Mouse (Mus musculus): ENCODE data around the gene Zmym4.
"Not testable (repeated sequence)": the region's sequence is repeated elsewhere in the genome, so short reads cannot be mapped to it uniquely, and the experiment has no call there.

The Zmym4 gene

GRCm38 (mm10) chr4:126967864-126968821 lies at the start of gene Zmym4:
Gene Zmym4 (minus strand): TSS chr4:126968135.
- peak; percentile 95 for DNase-seq

- DNase-seq, result no peak
Observed at GRCm38 (mm10) chr4:127016366-127016765, 48.4 kb upstream of the Zmym4 start.

GRCm38 (mm10) chr4:127015294-127015993 lies 47.5 kb upstream of the Zmym4 start:
- peak; percentile 80 for DNase-seq

- peak; percentile 36 for DNase-seq
Observed at GRCm38 (mm10) chr4:127005113-127005936, 37.4 kb upstream of the Zmym4 start.

GRCm38 (mm10) chr4:127004384-127004783 lies 36.4 kb upstream of the Zmym4 start:
- DNase-seq, result no peak

- DNase-seq, result no peak
Observed at GRCm38 (mm10) chr4:127000601-127001105, 32.7 kb upstream of the Zmym4 start.

GRCm38 (mm10) chr4:126999372-126999771 lies 31.4 kb upstream of the Zmym4 start:
- not testable (repeated sequence) for DNase-seq

- no peak for DNase-seq
Observed at GRCm38 (mm10) chr4:126992356-126992755, 24.4 kb upstream of the Zmym4 start.

- DNase-seq, result no peak
Observed at GRCm38 (mm10) chr4:126990553-126990952, 22.6 kb upstream of the Zmym4 start.

GRCm38 (mm10) chr4:126988503-126988902 lies 20.6 kb upstream of the Zmym4 start:
- no peak for DNase-seq

- no peak for DNase-seq
Observed at GRCm38 (mm10) chr4:126986768-126987167, 18.8 kb upstream of the Zmym4 start.

GRCm38 (mm10) chr4:126983736-126984525 lies 16.0 kb upstream of the Zmym4 start:
- not testable (repeated sequence) for DNase-seq

GRCm38 (mm10) chr4:126983321-126983720 lies 15.4 kb upstream of the Zmym4 start:
- no peak for DNase-seq

- no peak for DNase-seq
Observed at GRCm38 (mm10) chr4:126978706-126979105, 10.8 kb upstream of the Zmym4 start.

GRCm38 (mm10) chr4:126977467-126977866 lies 9.5 kb upstream of the Zmym4 start:
- DNase-seq, result no peak

GRCm38 (mm10) chr4:126967241-126967863 lies 583 bp downstream of the Zmym4 start:
- peak; percentile 39 for DNase-seq

- DNase-seq, result no peak
Observed at GRCm38 (mm10) chr4:126958682-126959081, 9.3 kb downstream of the Zmym4 start.

- no peak for DNase-seq
Observed at GRCm38 (mm10) chr4:126958261-126958660, 9.7 kb downstream of the Zmym4 start.

GRCm38 (mm10) chr4:126957434-126957833 lies 10.5 kb downstream of the Zmym4 start:
- DNase-seq, result no peak

GRCm38 (mm10) chr4:126950801-126951200 lies 17.1 kb downstream of the Zmym4 start:
- not testable (repeated sequence) for DNase-seq

GRCm38 (mm10) chr4:126943421-126943820 lies 24.5 kb downstream of the Zmym4 start:
- DNase-seq, result no peak
